Mouse (Mus musculus) olfactory bulb, adult 2 months (tissue): ENCODE measurements at regions not wholly inside any gene's neighbourhood (a gene's known extent, or its start where the extent isn't known, plus 50 kb on each side); places are given as distances from the start of the nearest gene placed in this dataset.
A peak's percentile ranks its signal among the peaks of the same experiment; 100 is the strongest.

Source experiments
- H3K27ac ChIP-seq: fragments of 200-500 bp; 2 replicates; pipeline ENCODE4 v1.5.1; 2012; ENCODE audit warnings: low read depth, low read length; ENCODE audit not compliant: insufficient read depth
- H3K4me1 ChIP-seq: fragments of 200-500 bp; 2 replicates; pipeline ENCODE4 v1.6.1; 2012; ENCODE audit warnings: low read length; ENCODE audit not compliant: control insufficient read depth, insufficient read depth
- H3K4me3 ChIP-seq: fragments of 200-500 bp; 2 replicates; pipeline ENCODE4 v1.5.1; 2012; ENCODE audit warnings: mild to moderate bottlenecking, low read depth, low read length, moderate library complexity; ENCODE audit not compliant: insufficient read depth
- CTCF ChIP-seq: fragments of 200-500 bp; IDR thresholded peaks from 2 replicates; pipeline ENCODE4 v1.5.1; 2012; ENCODE audit warnings: low read depth, mild to moderate bottlenecking, low read length, moderate library complexity; ENCODE audit not compliant: insufficient read depth
- POLR2A ChIP-seq: fragments of 200-500 bp; IDR thresholded peaks from 2 replicates; pipeline ENCODE4 v1.6.1; 2012; ENCODE audit warnings: mild to moderate bottlenecking, low read depth, low read length, moderate library complexity; ENCODE audit not compliant: insufficient read depth
- WGBS: fragments of 180-500 bp; shearing (Covaris S2); methylation state at CpG from one replicate; pipeline ENCODE4 v1.1.7; 2018; 5-methylcytosine and 5-hydroxymethylcytosine counted together

- WGBS, result 91% methylated on average over 7 of the region's 7 CpGs
- H3K27ac ChIP-seq, result no peak overlapping the region
- no peaks in the 10 kb centered on the region for H3K4me1 ChIP-seq
- no peak for TF ChIP-seq POLR2A
- TF ChIP-seq CTCF, result no peak
- H3K4me3 ChIP-seq, result no peak overlapping the region
Measured at GRCm38 (mm10) chr12:107050891-107051635, 437.4 kb upstream of the 3110018I06Rik start.

GRCm38 (mm10) chr12:107052136-107052535, 436.3 kb upstream of the 3110018I06Rik start:
- Histone ChIP-seq H3K27ac (no peak overlapping the region), H3K4me3 (no peak overlapping the region), H3K4me1 (no peaks in the 10 kb centered on the region)
- no peak for TF ChIP-seq CTCF
- no peak for TF ChIP-seq POLR2A
- WGBS, result 91% methylated on average over 6 of the region's 6 CpGs

- TF ChIP-seq POLR2A, result no peak
- TF ChIP-seq CTCF, result no peak
- 56% methylated on average over 5 of the region's 5 CpGs for WGBS
- no peak overlapping the region for H3K27ac ChIP-seq
- no peak overlapping the region for H3K4me3 ChIP-seq
- no peaks in the 10 kb centered on the region for H3K4me1 ChIP-seq
Measured at GRCm38 (mm10) chr12:107056553-107056952, 431.9 kb upstream of the 3110018I06Rik start.

GRCm38 (mm10) chr12:107060514-107060913, 427.9 kb upstream of the 3110018I06Rik start:
- Histone ChIP-seq H3K4me1 (no peaks in the 10 kb centered on the region), H3K4me3 (no peak overlapping the region), H3K27ac (no peak overlapping the region)
- WGBS, result 77% methylated on average over 3 of the region's 3 CpGs
- TF ChIP-seq POLR2A, result no peak
- TF ChIP-seq CTCF, result no peak

- TF ChIP-seq POLR2A, result no peak
- TF ChIP-seq CTCF, result no peak
- Histone ChIP-seq H3K4me1 (no peaks in the 10 kb centered on the region), H3K27ac (no peak overlapping the region), H3K4me3 (no peak overlapping the region)
- 50% methylated on average over 2 of the region's 2 CpGs for WGBS
Measured at GRCm38 (mm10) chr12:107067346-107067745, 421.1 kb upstream of the 3110018I06Rik start.

- no peak overlapping the region for H3K4me3 ChIP-seq
- H3K27ac ChIP-seq, result no peak overlapping the region
- peaks cover 7% of the 10 kb centered on the region; the same call in 1 of the 2 replicates for H3K4me1 ChIP-seq
- TF ChIP-seq POLR2A, result no peak
- no peak for TF ChIP-seq CTCF
- WGBS, result 84% methylated on average over 10 of the region's 10 CpGs
Measured at GRCm38 (mm10) chr12:107082541-107082940, 405.9 kb upstream of the 3110018I06Rik start.

- WGBS, result 53% methylated on average over 14 of the region's 14 CpGs
- H3K4me1 ChIP-seq, result peaks cover 7% of the 10 kb centered on the region; the same call in 1 of the 2 replicates
- TF ChIP-seq POLR2A (no peak), CTCF (no peak)
- no peak overlapping the region for H3K27ac ChIP-seq
- H3K4me3 ChIP-seq, result no peak overlapping the region
Measured at GRCm38 (mm10) chr12:107085058-107085905, 403.1 kb upstream of the 3110018I06Rik start.

GRCm38 (mm10) chr12:107085906-107086655, 402.4 kb upstream of the 3110018I06Rik start:
- 35% methylated on average over 16 of the region's 16 CpGs for WGBS
- peak; percentile 17; the same call in 1 of the 2 replicates for TF ChIP-seq CTCF
- TF ChIP-seq POLR2A, result no peak
- Histone ChIP-seq H3K4me1 (peaks cover 7% of the 10 kb centered on the region; the same call in 1 of the 2 replicates), H3K4me3 (no peak overlapping the region), H3K27ac (no peak overlapping the region)

GRCm38 (mm10) chr12:107092151-107092550, 396.3 kb upstream of the 3110018I06Rik start:
- WGBS, result 88% methylated on average over 3 of the region's 3 CpGs
- Histone ChIP-seq H3K4me1 (peaks cover 7% of the 10 kb centered on the region), H3K27ac (no peak overlapping the region), H3K4me3 (no peak overlapping the region)
- TF ChIP-seq POLR2A (no peak), CTCF (no peak)
